Mouse (Mus musculus) right cerebral cortex, adult 18-20 months (tissue): Measurements from ENCODE around the gene Il20rb.
A peak's percentile ranks its signal among the peaks of the same experiment; 100 is the strongest.

ENCODE experiments used
- DNase-seq: peaks from one replicate; pipeline ENCODE4 v3.0.0; 2022; ENCODE audit warnings: mixed read lengths

The Il20rb gene

GRCm38 (mm10) chr9:100419103-100419502 lies 67.5 kb downstream of the Il20rb start:
- no peak for DNase-seq

- no peak for DNase-seq
Measured at GRCm38 (mm10) chr9:100416756-100417155, 69.8 kb downstream of the Il20rb start.

- no peak for DNase-seq
Measured at GRCm38 (mm10) chr9:100416299-100416698, 70.3 kb downstream of the Il20rb start.

- peak; percentile 38 for DNase-seq
Measured at GRCm38 (mm10) chr9:100415328-100415979, 71.1 kb downstream of the Il20rb start.
